Mouse (Mus musculus) heart, embryonic 16.5 days (tissue): ENCODE measurements around the gene Igfbp5. TPM values are rescaled to one million over a fixed set of nuclear protein-coding genes. Genes with fewer than 3 reads are reported as not detected.

Experiments
- ATAC-seq: fragments of 200-750 bp; cut with Nextera tagmentation; replicated peaks from 2 replicates; pipeline ENCODE4 v1.8.0; 2017; ENCODE audit warnings: moderate number of reproducible peaks; ENCODE audit not compliant: insufficient read depth, low FRiP score; ENCODE audit errors: extremely low read depth
- H3K27ac ChIP-seq: fragments of 300-500 bp; sonication (generic); 2 replicates; pipeline ENCODE4 v1.5.1; 2014; ENCODE audit warnings: mild to moderate bottlenecking, low read length, control low read depth, moderate library complexity
- H3K27me3 ChIP-seq: fragments of 300-500 bp; sonication (generic); 2 replicates; pipeline ENCODE4 v1.6.1; 2014; ENCODE audit warnings: low read length, mixed read lengths; ENCODE audit not compliant: control insufficient read depth, insufficient read depth
- H3K36me3 ChIP-seq: fragments of 300-500 bp; sonication (generic); 2 replicates; pipeline ENCODE4 v1.6.1; 2014; ENCODE audit not compliant: control insufficient read depth, insufficient read depth
- H3K4me1 ChIP-seq: fragments of 300-500 bp; sonication (generic); 2 replicates; pipeline ENCODE4 v1.6.1; 2014; ENCODE audit warnings: low read length, mixed read lengths; ENCODE audit not compliant: control insufficient read depth, insufficient read depth
- H3K4me2 ChIP-seq: fragments of 300-500 bp; sonication (generic); 2 replicates; pipeline ENCODE4 v1.6.1; 2014; ENCODE audit warnings: low read depth, mild to moderate bottlenecking, control low read depth, low read length
- H3K4me3 ChIP-seq: fragments of 300-500 bp; sonication (generic); 2 replicates; pipeline ENCODE4 v1.5.1; 2014; ENCODE audit warnings: mild to moderate bottlenecking, control low read depth, low read length
- H3K9ac ChIP-seq: fragments of 300-500 bp; sonication (generic); 2 replicates; pipeline ENCODE4 v1.6.1; 2014; ENCODE audit warnings: low read length, control low read depth
- H3K9me3 ChIP-seq: fragments of 300-500 bp; sonication (generic); replicated peaks from 2 replicates; pipeline ENCODE4 v1.6.1; 2016; ENCODE audit warnings: low read length; ENCODE audit not compliant: control insufficient read depth
- WGBS: fragments of 180-500 bp; shearing (Covaris S2); extraction: QIAGEN DNeasy Blood & Tissue Kit; methylation state at CpG from one replicate; pipeline ENCODE4 v1.1.7; 2014; 5-methylcytosine and 5-hydroxymethylcytosine counted together
- polyA plus RNA-seq: library from polyadenylated mRNA; unstranded; fragments of >200 nt; fragmentation: Nextera tagmentation; extraction: Ambion mirVana; gene quantifications from 2 replicates; pipeline ENCODE4 v1.2.1, GENCODE M21; 2015

Igfbp5 gene
- polyA plus RNA-seq, 1 experiment from 2014 or later: 65.1 TPM

- Histone ChIP-seq H3K9me3 (no peaks in the 10 kb centered on the region), H3K4me3 (peak overlapping the region; percentile 13)
- WGBS: 55% methylated on average over 25 of the region's 25 CpGs
These were observed 4.0 kb upstream of the Igfbp5 start for GRCm38 (mm10) chr1:72878473-72879318.

GRCm38 (mm10) chr1:72877892-72878291 lies 3.2 kb upstream of the Igfbp5 start:
- Histone ChIP-seq H3K27me3 (peaks cover 3% of the 10 kb centered on the region; the same call in 1 of the 2 replicates), H3K9me3 (no peaks in the 10 kb centered on the region), H3K4me2 (peak overlapping the region; percentile 57), H3K9ac (peak overlapping the region; percentile 51), H3K27ac (no peak overlapping the region), H3K4me1 (peaks cover 9% of the 10 kb centered on the region), H3K36me3 (no peaks in the 10 kb centered on the region), H3K4me3 (peak overlapping the region; percentile 13)
- WGBS: 0% methylated on average over 3 of the region's 3 CpGs
- ATAC-seq: no peak; the same call in 1 of the 2 replicates

More at GRCm38 (mm10) chr1:72878473-72879318, 4.0 kb upstream of the Igfbp5 start:
- Histone ChIP-seq H3K4me2 (peak overlapping the region; percentile 57), H3K27ac (no peak overlapping the region), H3K27me3 (no peaks in the 10 kb centered on the region; the same call in 1 of the 2 replicates), H3K36me3 (no peaks in the 10 kb centered on the region), H3K4me1 (peaks cover 9% of the 10 kb centered on the region), H3K9ac (peak overlapping the region; percentile 51; the same call in 1 of the 2 replicates)
- ATAC-seq: no peak

GRCm38 (mm10) chr1:72876111-72876510 lies 1.4 kb upstream of the Igfbp5 start:
- Histone ChIP-seq H3K4me3 (no peak overlapping the region), H3K27me3 (peaks cover 3% of the 10 kb centered on the region; the same call in 1 of the 2 replicates), H3K4me2 (no peak overlapping the region), H3K9ac (no peak overlapping the region), H3K36me3 (no peaks in the 10 kb centered on the region), H3K27ac (no peak overlapping the region), H3K9me3 (no peaks in the 10 kb centered on the region), H3K4me1 (peaks cover 18% of the 10 kb centered on the region)
- no peak for ATAC-seq
- 53% methylated on average over 3 of the region's 3 CpGs for WGBS

GRCm38 (mm10) chr1:72875708-72876107 lies 1.0 kb upstream of the Igfbp5 start:
- no peak overlapping the region; the same call in 1 of the 2 replicates for H3K4me2 ChIP-seq
- H3K9ac ChIP-seq: no peak overlapping the region
- no peaks in the 10 kb centered on the region for H3K9me3 ChIP-seq
- no peak overlapping the region for H3K4me3 ChIP-seq
- ATAC-seq: no peak
- 32% methylated on average over 3 of the region's 3 CpGs for WGBS
- no peaks in the 10 kb centered on the region for H3K36me3 ChIP-seq
- H3K27me3 ChIP-seq: peaks cover 3% of the 10 kb centered on the region; the same call in 1 of the 2 replicates
- no peak overlapping the region for H3K27ac ChIP-seq
- H3K4me1 ChIP-seq: peaks cover 20% of the 10 kb centered on the region

GRCm38 (mm10) chr1:72873511-72874286 lies 985 bp downstream of the Igfbp5 start:
- no peaks in the 10 kb centered on the region for H3K9me3 ChIP-seq
- peaks cover 3% of the 10 kb centered on the region; the same call in 1 of the 2 replicates for H3K27me3 ChIP-seq
- peak overlapping the region; percentile 87 for H3K27ac ChIP-seq
- peak overlapping the region; percentile 83 for H3K9ac ChIP-seq
- peak; percentile 6; the same call in 1 of the 2 replicates for ATAC-seq
- H3K4me1 ChIP-seq: peaks cover 29% of the 10 kb centered on the region
- peak overlapping the region; percentile 74 for H3K4me3 ChIP-seq
- peak overlapping the region; percentile 88 for H3K4me2 ChIP-seq
- WGBS: under 1% methylated on average over 43 of the region's 43 CpGs
- no peaks in the 10 kb centered on the region for H3K36me3 ChIP-seq

GRCm38 (mm10) chr1:72873078-72873477 lies 1.6 kb downstream of the Igfbp5 start:
- peaks cover 25% of the 10 kb centered on the region for H3K4me1 ChIP-seq
- no peak for ATAC-seq
- H3K27me3 ChIP-seq: peaks cover 3% of the 10 kb centered on the region; the same call in 1 of the 2 replicates
- H3K4me2 ChIP-seq: peak overlapping the region; percentile 88
- no peaks in the 10 kb centered on the region for H3K9me3 ChIP-seq
- peak overlapping the region; percentile 87 for H3K27ac ChIP-seq
- peak overlapping the region; percentile 74 for H3K4me3 ChIP-seq
- H3K9ac ChIP-seq: peak overlapping the region; percentile 83
- WGBS: under 1% methylated on average over 16 of the region's 16 CpGs
- H3K36me3 ChIP-seq: no peaks in the 10 kb centered on the region

GRCm38 (mm10) chr1:72872521-72872920 lies 2.2 kb downstream of the Igfbp5 start:
- Histone ChIP-seq H3K4me3 (peak overlapping the region; percentile 74), H3K27ac (peak overlapping the region; percentile 87; the same call in 1 of the 2 replicates), H3K4me2 (peak overlapping the region; percentile 88), H3K9ac (peak overlapping the region; percentile 83; the same call in 1 of the 2 replicates), H3K27me3 (peaks cover 3% of the 10 kb centered on the region; the same call in 1 of the 2 replicates), H3K36me3 (no peaks in the 10 kb centered on the region), H3K4me1 (peaks cover 25% of the 10 kb centered on the region), H3K9me3 (no peaks in the 10 kb centered on the region)
- ATAC-seq: peak; percentile 45
- WGBS: 0% methylated on average over 8 of the region's 8 CpGs

GRCm38 (mm10) chr1:72871697-72872411 lies 2.8 kb downstream of the Igfbp5 start:
- Histone ChIP-seq H3K27me3 (peaks cover 3% of the 10 kb centered on the region; the same call in 1 of the 2 replicates), H3K9me3 (no peaks in the 10 kb centered on the region), H3K36me3 (no peaks in the 10 kb centered on the region), H3K4me3 (peak overlapping the region; percentile 74), H3K4me2 (peak overlapping the region; percentile 88), H3K4me1 (peaks cover 29% of the 10 kb centered on the region), H3K9ac (peak overlapping the region; percentile 38), H3K27ac (peak overlapping the region; percentile 72)
- WGBS: under 1% methylated on average over 34 of the region's 34 CpGs
- no peak for ATAC-seq
